Mouse (Mus musculus): Measurements from ENCODE around the gene BC004004. TPM values are rescaled to one million over a fixed set of nuclear protein-coding genes. Genes with fewer than 3 reads are reported as not detected.
"Not testable (repeated sequence)": the region's sequence is repeated elsewhere in the genome, so short reads cannot be mapped to it uniquely, and the experiment has no call there.

The BC004004 gene
- total and polyA plus RNA-seq, 2 experiments from 2014 or later, result 145 to 181 TPM

DNA sequence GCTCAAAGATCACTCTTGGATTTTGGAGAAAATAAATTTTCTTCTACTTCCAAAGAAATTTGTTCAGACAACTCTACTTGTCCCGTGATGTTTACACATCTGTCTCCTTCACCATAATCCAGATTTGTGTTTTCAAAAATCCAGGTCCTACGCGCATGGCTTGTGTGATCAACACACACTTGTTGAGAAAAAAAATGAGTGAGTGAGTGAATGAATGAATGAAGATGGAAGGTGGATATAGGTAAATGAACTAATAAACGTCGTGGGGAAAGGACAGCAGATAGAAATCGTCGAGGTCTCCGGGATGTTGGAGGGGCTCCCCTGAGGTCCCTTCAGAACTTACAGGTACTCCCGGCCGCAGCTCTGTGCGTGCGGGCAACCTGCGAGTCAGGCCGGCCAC lies 5.2 kb upstream of the BC004004 start:
- no peak for TF ChIP-seq CTCF (IDR thresholded peaks at IDR 0.05; ENCODE audit: low read depth)
- Histone ChIP-seq H3K4me1 (ENCODE audit: insufficient read depth, low read length) (peaks cover 3% of the 10 kb centered on the region; the same call in 1 of the 2 replicates), H3K36me3 (ENCODE audit: insufficient read depth, low read length) (peaks cover 6% of the 10 kb centered on the region; the same call in 1 of the 2 replicates), H3K9me3 (ENCODE audit: low read length) (no peaks in the 10 kb centered on the region), H3K9ac (replicated peaks; ENCODE audit: low read length) (peak overlapping the region; percentile 60), H3K27ac (peak overlapping the region; percentile 97), H3K27me3 (ENCODE audit: insufficient read depth, low read length) (no peaks in the 10 kb centered on the region), H3K4me2 (ENCODE audit: low read depth, low read length) (peak overlapping the region; percentile 65), H3K4me3 (ENCODE audit: low read length) (peak overlapping the region; percentile 56)
- no peak for DNase-seq (ENCODE audit: low spot score)
- WGBS, result under 1% methylated on average over 14 of the region's 14 CpGs
- no peak for ATAC-seq

- Histone ChIP-seq H3K9ac (replicated peaks; ENCODE audit: low read length) (peak within 1 kb of the TSS; percentile 60), H3K27me3 (ENCODE audit: insufficient read depth, low read length) (no peaks in the 10 kb centered on the region), H3K4me3 (ENCODE audit: low read length) (peak within 1 kb of the TSS; percentile 56), H3K27ac (peak within 1 kb of the TSS; percentile 97), H3K4me2 (ENCODE audit: low read depth, low read length) (peak within 1 kb of the TSS; percentile 65), H3K9me3 (ENCODE audit: low read length) (no peaks in the 10 kb centered on the region), H3K36me3 (ENCODE audit: insufficient read depth, low read length) (peaks cover 6% of the 10 kb centered on the region; the same call in 1 of the 2 replicates), H3K4me1 (ENCODE audit: insufficient read depth, low read length) (peaks cover 3% of the 10 kb centered on the region; the same call in 1 of the 2 replicates)
- peak; percentile 76 for ATAC-seq
- WGBS, result 8% methylated on average over 38 of the region's 38 CpGs
- peak; percentile 86 for DNase-seq (ENCODE audit: low spot score)
- no peak for TF ChIP-seq CTCF (IDR thresholded peaks at IDR 0.05; ENCODE audit: low read depth)
Observed at GRCm38 (mm10) chr17:29263840-29264633, 4.6 kb upstream of the BC004004 start, which contains the start of gene Ppil1. Gene Ppil1, minus strand, starts transcription at chr17:29264186.

- H3K27me3 ChIP-seq (ENCODE audit: insufficient read depth, low read length), result no peaks in the 10 kb centered on the region
- H3K4me2 ChIP-seq (ENCODE audit: low read depth, low read length), result peak overlapping the region; percentile 65; the same call in 1 of the 2 replicates
- DNase-seq (ENCODE audit: low spot score) (no peak), ATAC-seq (no peak)
- no peak overlapping the region for H3K9ac ChIP-seq (replicated peaks; ENCODE audit: low read length)
- no peaks in the 10 kb centered on the region for H3K9me3 ChIP-seq (ENCODE audit: low read length)
- no peak overlapping the region for H3K4me3 ChIP-seq (ENCODE audit: low read length)
- H3K27ac ChIP-seq, result peak overlapping the region; percentile 97
- 86% methylated on average over 5 of the region's 5 CpGs for WGBS
- H3K4me1 ChIP-seq (ENCODE audit: insufficient read depth, low read length), result peaks cover 6% of the 10 kb centered on the region; the same call in 1 of the 2 replicates
- TF ChIP-seq CTCF (IDR thresholded peaks at IDR 0.05; ENCODE audit: low read depth), result no peak
- peaks cover 6% of the 10 kb centered on the region; the same call in 1 of the 2 replicates for H3K36me3 ChIP-seq (ENCODE audit: insufficient read depth, low read length)
Observed at GRCm38 (mm10) chr17:29264760-29265159, 3.8 kb upstream of the BC004004 start.

- H3K4me3 ChIP-seq (ENCODE audit: low read length); H3K9me3 ChIP-seq (ENCODE audit: low read length); H3K27ac ChIP-seq; DNase-seq (ENCODE audit: low spot score); H3K9ac ChIP-seq (replicated peaks; ENCODE audit: low read length); H3K27me3 ChIP-seq (ENCODE audit: insufficient read depth, low read length); ATAC-seq; H3K36me3 ChIP-seq (ENCODE audit: insufficient read depth, low read length); H3K4me1 ChIP-seq (ENCODE audit: insufficient read depth, low read length); H3K4me2 ChIP-seq (ENCODE audit: low read depth, low read length): not testable (repeated sequence)
- 81% methylated on average over 2 of the region's 2 CpGs for WGBS
Observed at GRCm38 (mm10) chr17:29267040-29267439, 1.5 kb upstream of the BC004004 start.

DNA sequence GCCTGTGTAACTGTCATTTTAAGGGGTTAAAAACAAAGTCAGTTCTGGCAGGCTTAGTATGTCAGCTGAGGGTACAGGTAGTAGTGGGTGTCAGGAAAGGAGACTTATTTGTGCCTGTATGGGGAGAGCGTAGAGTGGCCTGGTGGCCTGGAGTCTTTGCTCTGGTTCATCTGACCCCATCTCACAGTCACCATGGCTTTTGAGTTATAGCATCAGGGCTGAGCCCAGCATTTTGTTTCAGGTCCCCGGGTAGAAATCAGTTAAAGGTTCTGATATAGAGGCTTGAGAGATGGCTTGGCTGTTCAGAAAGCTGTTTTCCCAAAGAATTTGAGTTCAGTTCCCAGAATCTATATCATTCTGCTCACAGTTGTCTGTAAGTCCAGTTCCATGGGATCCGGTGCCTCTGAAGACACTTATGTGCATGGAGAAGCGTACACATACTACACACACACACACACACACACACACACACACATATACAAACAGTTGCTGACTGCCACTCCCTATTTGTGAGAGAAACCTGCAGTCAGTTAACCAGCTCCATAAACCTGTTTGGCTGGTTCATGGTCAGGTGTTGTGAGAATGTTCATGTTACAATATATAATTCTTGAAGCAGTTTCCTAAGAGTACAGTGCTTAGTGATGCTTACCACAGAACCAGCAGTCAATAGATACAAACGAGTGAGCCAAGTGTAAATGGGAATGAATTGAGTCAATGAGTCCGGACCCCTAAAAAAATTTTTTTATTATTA lies 482 bp upstream of the BC004004 start:
- H3K36me3 ChIP-seq (ENCODE audit: insufficient read depth, low read length), result no peaks in the 10 kb centered on the region
- no peak for TF ChIP-seq CTCF (IDR thresholded peaks at IDR 0.05; ENCODE audit: low read depth)
- no peak overlapping the region; the same call in 1 of the 2 replicates for H3K9ac ChIP-seq (replicated peaks; ENCODE audit: low read length)
- peaks cover 4% of the 10 kb centered on the region; the same call in 1 of the 2 replicates for H3K4me1 ChIP-seq (ENCODE audit: insufficient read depth, low read length)
- no peaks in the 10 kb centered on the region for H3K27me3 ChIP-seq (ENCODE audit: insufficient read depth, low read length)
- DNase-seq (ENCODE audit: low spot score) (no peak), ATAC-seq (peak; percentile 34)
- peak overlapping the region; percentile 66 for H3K4me2 ChIP-seq (ENCODE audit: low read depth, low read length)
- peak overlapping the region; percentile 81 for H3K4me3 ChIP-seq (ENCODE audit: low read length)
- 60% methylated on average over 6 of the region's 6 CpGs for WGBS
- no peaks in the 10 kb centered on the region for H3K9me3 ChIP-seq (ENCODE audit: low read length)
- peak overlapping the region; percentile 15; the same call in 1 of the 2 replicates for H3K27ac ChIP-seq

- H3K27ac ChIP-seq, result peak overlapping the region; percentile 91
- no peaks in the 10 kb centered on the region for H3K36me3 ChIP-seq (ENCODE audit: insufficient read depth, low read length)
- no peak for DNase-seq (ENCODE audit: low spot score)
- peak overlapping the region; percentile 66 for H3K4me2 ChIP-seq (ENCODE audit: low read depth, low read length)
- TF ChIP-seq CTCF (IDR thresholded peaks at IDR 0.05; ENCODE audit: low read depth), result no peak
- peaks cover 4% of the 10 kb centered on the region; the same call in 1 of the 2 replicates for H3K4me1 ChIP-seq (ENCODE audit: insufficient read depth, low read length)
- H3K9me3 ChIP-seq (ENCODE audit: low read length), result no peaks in the 10 kb centered on the region
- peak overlapping the region; percentile 81 for H3K4me3 ChIP-seq (ENCODE audit: low read length)
- ATAC-seq, result no peak
- H3K9ac ChIP-seq (replicated peaks; ENCODE audit: low read length), result peak overlapping the region; percentile 91
- 12% methylated on average over 10 of the region's 10 CpGs for WGBS
- no peaks in the 10 kb centered on the region for H3K27me3 ChIP-seq (ENCODE audit: insufficient read depth, low read length)
Observed at GRCm38 (mm10) chr17:29269349-29269706, 740 bp downstream of the BC004004 start.
